Mouse (Mus musculus): ENCODE measurements around the gene Pdhb. TPM values are rescaled to one million over a fixed set of nuclear protein-coding genes. Genes with fewer than 3 reads are reported as not detected.
A peak's percentile ranks its signal among the peaks of the same experiment; 100 is the strongest.

Gene Pdhb
- total RNA-seq, 2 experiments from 2014 or later = 123 to 143 TPM

DNA sequence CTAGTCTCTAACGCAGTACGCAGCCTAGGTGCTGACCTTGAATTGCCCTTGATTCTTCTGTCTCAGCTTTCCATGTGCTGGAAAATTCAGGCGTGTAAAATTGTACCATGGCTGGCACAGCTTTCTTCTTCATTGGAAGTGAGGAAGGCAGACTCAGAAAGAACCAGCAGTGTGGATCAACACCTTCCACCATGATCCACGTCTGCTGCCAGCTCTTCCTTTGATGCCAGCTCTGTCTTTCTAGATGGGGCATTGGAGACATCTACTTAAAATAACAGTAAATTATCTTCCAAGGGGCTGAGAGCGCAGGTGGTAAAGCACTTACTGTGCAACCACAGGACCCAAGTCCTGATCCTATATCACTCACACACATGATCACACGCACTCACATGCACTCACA, 19.9 kb upstream of the Pdhb start:
- ATAC-seq (replicated peaks; ENCODE audit: poor library complexity, severe bottlenecking) = no peak

GRCm38 (mm10) chr14:8191331-8191965, 18.6 kb upstream of the Pdhb start:
- no peak for ATAC-seq (replicated peaks; ENCODE audit: poor library complexity, severe bottlenecking)

DNA sequence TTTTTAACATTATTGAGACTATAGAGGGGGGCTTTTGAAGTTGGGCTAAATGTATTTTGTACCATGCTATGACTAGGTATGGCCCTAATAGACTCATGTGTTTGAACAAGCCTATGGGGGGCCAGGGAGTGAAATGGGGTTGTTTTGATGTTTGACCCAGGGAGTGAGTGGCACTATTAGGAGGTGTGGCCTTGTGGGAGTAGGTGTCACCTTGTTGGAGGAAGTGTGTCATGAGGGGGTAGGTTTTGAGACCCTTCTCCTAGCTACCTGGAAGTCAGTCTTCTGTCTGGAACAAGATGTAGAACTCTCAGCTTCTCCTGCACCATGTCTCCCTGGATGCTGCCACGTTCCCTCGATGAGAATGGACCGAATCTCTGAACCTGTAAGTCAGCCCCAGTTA, 17.7 kb upstream of the Pdhb start:
- no peak for ATAC-seq (replicated peaks; ENCODE audit: poor library complexity, severe bottlenecking)

- no peak for ATAC-seq (replicated peaks; ENCODE audit: poor library complexity, severe bottlenecking)
Observed at GRCm38 (mm10) chr14:8186278-8187045, 13.6 kb upstream of the Pdhb start.

- ATAC-seq (replicated peaks; ENCODE audit: poor library complexity, severe bottlenecking) = peak; percentile 46; the same call in 1 of the 2 replicates
Observed at GRCm38 (mm10) chr14:8183330-8183729, 10.5 kb upstream of the Pdhb start.

DNA sequence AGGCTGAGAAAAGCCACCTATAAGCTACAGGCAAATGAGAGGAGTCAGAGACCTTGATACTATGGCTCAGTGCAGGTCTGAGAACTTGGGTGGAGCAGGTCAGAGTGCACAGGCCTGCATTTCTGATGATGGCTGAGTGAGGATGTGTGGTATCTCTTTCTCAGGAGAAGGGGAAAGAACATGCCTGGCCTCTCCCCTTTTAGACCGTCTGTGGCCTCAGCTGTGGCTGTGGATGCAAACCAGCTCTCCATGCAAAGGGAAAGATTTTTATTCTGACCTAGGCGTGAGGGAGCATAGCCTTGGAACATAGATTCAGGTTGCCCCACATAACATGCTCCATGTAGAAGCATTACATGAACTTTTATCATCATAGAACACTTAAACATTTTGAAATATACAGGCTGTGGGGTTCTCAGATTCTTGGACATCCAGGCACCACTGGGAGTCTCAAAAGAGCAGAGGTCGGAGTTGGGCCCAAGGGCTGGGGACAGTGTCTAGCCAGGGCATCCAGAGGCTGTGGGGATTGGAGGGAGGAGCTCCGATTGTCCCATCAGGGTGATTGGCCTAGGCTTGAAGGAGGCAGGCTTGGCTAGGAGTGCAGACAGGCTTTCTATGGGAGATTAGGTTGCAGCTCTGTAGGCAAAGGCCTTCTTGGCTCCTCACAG, 7.7 kb upstream of the Pdhb start:
- no peak for ATAC-seq (replicated peaks; ENCODE audit: poor library complexity, severe bottlenecking)

GRCm38 (mm10) chr14:8176251-8176650, 3.4 kb upstream of the Pdhb start:
- 0 out of 2 replicates have a peak, but pooled peaks have one; percentile 9 for ATAC-seq (replicated peaks; ENCODE audit: poor library complexity, severe bottlenecking)

- no peak for ATAC-seq (replicated peaks; ENCODE audit: poor library complexity, severe bottlenecking)
Observed at GRCm38 (mm10) chr14:8174634-8175033, 1.8 kb upstream of the Pdhb start.

DNA sequence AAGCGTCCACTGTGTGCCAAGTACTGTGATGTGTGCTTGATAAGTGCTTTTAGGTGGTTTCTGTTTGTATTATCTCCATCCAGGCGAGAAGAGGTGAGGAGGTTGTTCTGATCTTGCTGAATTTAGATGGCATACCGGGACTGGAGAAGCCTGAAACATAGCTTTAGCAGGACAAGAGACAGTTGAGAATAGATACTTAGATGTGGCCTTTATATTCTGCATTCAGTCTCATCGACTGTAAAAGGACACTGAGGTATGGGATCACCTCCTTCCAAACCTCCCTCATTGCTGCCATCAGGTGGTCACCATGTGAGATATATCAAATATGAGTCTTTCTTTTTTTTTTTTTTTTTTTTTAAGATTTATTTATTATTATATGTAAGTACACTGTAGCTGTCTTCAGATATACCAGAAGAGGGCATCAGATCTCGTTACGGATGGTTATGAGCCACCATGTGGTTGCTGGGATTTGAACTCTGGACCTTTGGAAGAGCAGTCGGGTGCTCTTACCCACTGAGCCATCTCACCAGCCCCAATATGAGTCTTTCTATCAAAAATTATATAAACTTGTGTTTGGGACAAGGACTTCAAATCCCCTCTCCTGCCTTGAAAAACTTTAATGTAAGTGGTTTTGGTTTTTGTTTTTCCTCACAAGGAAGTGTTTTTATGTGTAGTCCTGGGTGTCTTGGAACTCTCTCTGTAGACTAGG, 871 bp upstream of the Pdhb start:
- ATAC-seq (replicated peaks; ENCODE audit: poor library complexity, severe bottlenecking) = 0 out of 2 replicates have a peak, but pooled peaks have one; percentile 15

- no peak for ATAC-seq (replicated peaks; ENCODE audit: poor library complexity, severe bottlenecking)
Observed at GRCm38 (mm10) chr14:8164463-8164862, 8.4 kb downstream of the Pdhb start.

DNA sequence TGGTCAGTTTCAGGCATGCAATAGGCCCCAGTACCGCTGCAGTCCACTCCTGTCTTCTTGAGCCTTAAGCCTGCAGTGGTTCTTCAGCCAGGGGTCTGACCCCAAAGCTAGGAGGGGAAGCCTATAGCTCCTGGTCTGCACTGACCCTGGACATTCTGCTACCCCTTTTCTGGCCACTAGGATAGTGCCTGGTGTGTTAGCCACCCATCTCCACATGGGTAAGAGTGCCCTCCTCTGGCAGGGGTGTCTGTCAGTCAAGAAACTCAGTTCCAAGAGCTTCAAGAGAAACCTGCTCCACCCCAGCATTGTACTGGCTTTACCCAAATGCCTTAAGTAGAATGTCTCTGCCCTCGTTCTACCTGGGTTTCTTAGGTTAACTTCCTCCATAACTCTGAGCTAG, 11.0 kb downstream of the Pdhb start:
- ATAC-seq (replicated peaks; ENCODE audit: poor library complexity, severe bottlenecking) = peak; percentile 71

- no peak for ATAC-seq (replicated peaks; ENCODE audit: poor library complexity, severe bottlenecking)
Observed at GRCm38 (mm10) chr14:8159141-8159540, 13.7 kb downstream of the Pdhb start.

GRCm38 (mm10) chr14:8158721-8159120, 14.1 kb downstream of the Pdhb start:
- ATAC-seq (replicated peaks; ENCODE audit: poor library complexity, severe bottlenecking) = no peak

GRCm38 (mm10) chr14:8156947-8157346, 15.9 kb downstream of the Pdhb start:
- ATAC-seq (replicated peaks; ENCODE audit: poor library complexity, severe bottlenecking) = peak; percentile 43

DNA sequence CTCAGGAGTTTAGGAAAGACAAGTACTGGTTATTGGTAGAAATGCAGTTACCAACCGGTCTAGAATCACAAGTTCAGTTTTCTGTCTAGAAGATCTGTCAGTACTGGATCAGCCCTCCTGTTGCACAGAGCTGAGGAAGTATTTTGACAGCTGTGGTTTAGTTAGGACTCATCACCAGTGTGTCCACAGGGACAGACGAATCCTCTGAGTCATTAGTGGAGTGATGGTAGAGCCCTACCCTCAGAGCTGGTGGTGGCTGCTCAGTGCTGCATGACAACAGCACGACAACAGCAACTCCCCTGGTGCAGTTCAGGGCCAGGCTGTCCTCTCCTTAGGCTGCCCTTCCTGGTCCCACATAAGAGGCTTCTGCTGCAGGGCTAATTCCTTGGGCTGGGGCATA, 18.8 kb downstream of the Pdhb start:
- ATAC-seq (replicated peaks; ENCODE audit: poor library complexity, severe bottlenecking) = 0 out of 2 replicates have a peak, but pooled peaks have one; percentile 25

DNA sequence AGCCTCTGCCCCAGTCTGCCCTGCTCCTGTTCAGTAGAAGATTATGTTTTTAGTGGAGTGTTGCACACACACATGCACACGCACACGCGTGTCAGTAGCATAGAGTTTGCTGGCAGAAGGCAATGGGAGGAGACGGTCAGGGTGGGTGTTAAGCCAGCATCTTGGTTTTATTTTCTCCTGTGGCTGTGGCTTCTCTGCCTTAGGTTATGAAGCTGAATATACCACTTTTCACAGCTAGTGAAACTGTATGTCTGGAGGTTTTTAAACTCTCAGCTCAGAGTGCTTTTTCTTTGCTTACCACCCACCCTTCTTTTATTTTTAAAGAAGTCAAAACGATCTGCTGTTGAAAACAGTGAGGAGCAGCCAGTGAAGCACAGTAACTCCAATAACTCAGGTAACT, 21.1 kb downstream of the Pdhb start:
- ATAC-seq (replicated peaks; ENCODE audit: poor library complexity, severe bottlenecking) = no peak

DNA sequence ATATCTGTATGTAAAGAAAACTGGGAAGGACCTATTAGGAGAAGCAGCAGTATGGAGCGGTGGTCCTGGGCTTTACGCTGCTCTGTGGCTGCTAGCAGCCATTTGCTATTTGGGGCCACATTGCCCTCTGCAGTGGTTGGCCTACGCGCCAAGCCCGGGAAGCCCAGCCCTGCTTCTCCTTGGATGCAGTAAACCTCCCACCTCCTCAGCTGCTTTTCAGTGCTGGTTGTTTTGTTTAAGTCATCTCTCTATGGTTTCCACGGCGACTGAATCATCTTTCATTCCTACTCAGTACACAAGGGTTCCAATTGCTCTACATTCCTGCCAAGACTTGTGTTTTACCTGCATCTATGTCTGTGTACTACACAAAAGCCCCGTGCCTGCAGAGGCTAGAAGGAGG, 24.0 kb downstream of the Pdhb start:
- no peak for ATAC-seq (replicated peaks; ENCODE audit: poor library complexity, severe bottlenecking)

- ATAC-seq (replicated peaks; ENCODE audit: poor library complexity, severe bottlenecking) = no peak
Observed at GRCm38 (mm10) chr14:8146611-8147223, 26.1 kb downstream of the Pdhb start.

GRCm38 (mm10) chr14:8145594-8146558, 26.9 kb downstream of the Pdhb start:
- ATAC-seq (replicated peaks; ENCODE audit: poor library complexity, severe bottlenecking) = no peak

Measured in granulocyte monocyte progenitor cell, adult 5-6 weeks (primary cell).